Mouse (Mus musculus) heart, postnatal 10 days (tissue): ENCODE data around the gene Asphd2. TPM values are rescaled to one million over a fixed set of nuclear protein-coding genes. Genes with fewer than 3 reads are reported as not detected.
"Not testable (repeated sequence)": the region's sequence is repeated elsewhere in the genome, so short reads cannot be mapped to it uniquely, and the experiment has no call there.

Experiments
- DNase-seq, 2 experiments: peaks; one replicate each; pipeline ENCODE4 v3.0.0; 2021
- intact Hi-C: fragments of 180-260 bp; cut with DNase I; formaldehyde crosslinking; loops from one replicate; pipeline ENCODE4 v1.15.1; 2025
- total RNA-seq, 2 experiments: library from RNA; stranded (reverse); gene quantifications; 2 replicates each; pipeline ENCODE4 v1.2.3; 2021

Gene Asphd2
- 1 to 10 TPM in 1 of 2 experiments, under 1 TPM in 1; 0.57 to 1.1 TPM for total RNA-seq

DNA sequence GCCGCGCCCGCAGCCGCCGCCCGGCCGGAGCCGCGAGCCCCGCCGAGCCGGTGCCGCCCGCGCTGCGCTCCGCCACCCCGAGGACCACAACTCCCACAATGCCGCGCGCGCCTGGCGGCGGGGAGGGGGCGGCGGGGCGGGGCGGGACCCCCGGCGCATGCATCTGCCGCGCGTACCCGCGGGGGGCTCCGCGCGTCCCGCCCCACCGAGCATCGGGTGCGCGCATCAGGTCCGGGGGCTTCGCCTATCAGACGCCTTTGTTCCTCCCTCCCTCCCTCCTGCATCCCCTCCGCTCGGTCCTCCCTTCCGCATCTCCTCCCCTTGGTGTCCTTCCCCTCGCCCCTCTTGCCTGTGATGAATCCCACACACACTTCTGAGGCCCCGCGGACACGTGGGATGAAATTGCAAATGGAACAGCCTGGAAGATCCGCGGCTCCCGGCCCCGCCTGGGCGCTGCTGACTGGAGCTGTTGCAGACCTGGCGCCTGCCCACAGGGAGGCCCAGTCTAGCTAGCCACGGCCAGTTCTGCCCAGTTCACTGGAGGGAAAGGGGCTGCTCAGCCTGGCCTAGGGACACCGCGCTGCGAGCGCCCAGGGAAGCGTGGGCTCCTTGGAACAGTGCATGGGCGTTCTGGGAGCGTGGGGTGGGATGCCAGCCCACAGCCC lies at the start of gene Asphd2:
TSS of gene Asphd2 (minus strand) at position 88 of the 665 bp plus-strand sequence.
- DNase-seq: peak; percentile 38 to 57
- intact Hi-C loops: no loop called here

DNA sequence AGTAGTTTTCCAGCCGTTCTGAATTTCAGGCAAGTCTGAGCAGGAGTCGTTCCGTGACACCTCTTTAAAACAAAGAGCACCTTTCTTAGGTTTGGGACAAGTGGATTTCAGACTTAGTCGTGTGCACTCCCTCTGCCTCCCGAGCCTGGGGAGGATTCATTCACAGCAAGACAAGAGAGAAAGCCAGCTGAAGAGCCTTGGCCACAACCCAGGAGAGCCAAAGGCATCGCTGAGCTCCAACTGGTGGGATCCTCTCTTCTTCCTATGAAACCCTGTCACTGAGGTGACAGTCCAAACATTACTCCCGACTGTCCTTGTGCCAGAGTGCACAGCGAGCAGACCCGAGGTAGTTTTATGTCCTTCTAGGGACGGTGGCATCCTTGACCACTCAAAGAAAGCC lies 43.9 kb upstream of the Asphd2 start:
- intact Hi-C loops: no loop called here
- DNase-seq: no peak

DNA sequence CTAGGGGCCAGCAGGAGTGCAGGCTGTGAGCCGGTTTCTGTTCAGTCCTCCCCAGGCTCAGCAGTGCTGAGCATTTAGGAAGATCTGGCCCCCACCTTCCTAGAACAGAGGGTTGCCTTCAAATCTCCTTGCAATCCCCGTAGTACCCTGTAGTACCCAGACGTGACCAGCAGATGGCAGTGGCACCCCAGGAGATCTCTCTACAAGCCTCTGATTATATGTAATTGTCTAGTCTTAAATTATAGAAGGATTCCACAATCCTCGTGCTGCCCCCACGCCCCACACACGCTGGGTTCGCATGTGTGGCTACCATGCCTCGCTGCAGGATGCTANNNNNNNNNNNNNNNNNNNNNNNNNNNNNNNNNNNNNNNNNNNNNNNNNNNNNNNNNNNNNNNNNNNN lies 38.3 kb upstream of the Asphd2 start:
- peak; percentile 66 to 85 for DNase-seq
- intact Hi-C loops: loop anchor here (1.0 to 5.0 kb wide), 2 partner anchors 431 to 624 kb away; no protein-coding TSS in a partner anchor

DNA sequence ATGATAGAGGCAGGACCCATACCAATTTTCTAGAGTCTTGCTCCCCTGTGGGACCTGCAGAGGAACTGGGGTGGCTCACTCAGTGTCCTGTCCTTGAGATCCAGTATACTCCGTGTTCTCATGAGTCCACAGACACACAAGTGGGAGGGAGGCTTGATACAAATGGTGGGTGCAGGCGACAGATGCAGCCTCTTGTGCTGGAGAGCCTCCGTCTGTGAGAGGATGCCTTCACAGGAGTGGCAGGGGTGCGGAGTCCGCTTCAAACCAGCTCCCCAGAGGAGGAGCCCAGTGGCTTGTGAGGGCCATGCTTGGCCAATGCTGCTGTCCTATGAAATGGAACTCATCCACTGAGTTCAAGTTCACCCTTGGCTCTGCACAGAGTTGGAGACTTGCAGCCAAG lies 37.4 kb upstream of the Asphd2 start:
- intact Hi-C loops: loop anchor here (5.0 kb wide), 1 partner anchor 625 kb away; no protein-coding TSS in a partner anchor
- no peak for DNase-seq

DNA sequence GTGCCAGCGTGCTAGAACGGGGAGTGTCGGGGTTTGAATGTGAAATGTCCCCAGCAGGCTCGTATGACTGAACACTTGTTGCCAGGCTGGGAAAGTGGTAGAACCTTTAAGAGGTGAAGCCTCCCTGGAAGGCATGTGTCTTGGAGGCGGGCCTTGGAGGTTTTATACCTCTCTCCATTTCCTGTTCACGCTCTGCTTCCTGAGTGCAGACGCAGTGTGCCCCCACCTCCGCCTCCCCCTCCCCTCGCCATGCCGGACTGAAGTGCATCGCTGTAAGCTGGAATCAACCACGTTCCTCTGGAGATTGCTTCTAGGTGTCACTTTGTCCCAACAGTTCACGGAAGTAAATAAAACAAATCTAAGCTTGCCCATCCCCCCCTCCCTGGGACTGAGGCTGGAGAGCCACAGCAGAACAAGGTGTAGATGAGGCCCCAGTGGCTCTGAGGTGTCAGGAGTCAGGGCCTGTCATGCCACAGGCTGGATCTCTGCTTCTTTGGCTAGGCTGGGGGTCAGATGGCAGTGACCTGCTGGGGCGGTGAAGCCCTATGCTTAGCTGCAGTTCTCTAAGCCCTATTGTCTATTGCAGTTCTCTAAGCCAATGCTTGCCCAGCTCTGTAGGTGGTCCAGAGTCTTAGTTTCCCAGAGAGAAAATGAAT lies 36.6 kb upstream of the Asphd2 start:
- DNase-seq: no peak
- intact Hi-C loops: loop anchor here (5.0 kb wide), 1 partner anchor 626 kb away; no protein-coding TSS in a partner anchor

DNA sequence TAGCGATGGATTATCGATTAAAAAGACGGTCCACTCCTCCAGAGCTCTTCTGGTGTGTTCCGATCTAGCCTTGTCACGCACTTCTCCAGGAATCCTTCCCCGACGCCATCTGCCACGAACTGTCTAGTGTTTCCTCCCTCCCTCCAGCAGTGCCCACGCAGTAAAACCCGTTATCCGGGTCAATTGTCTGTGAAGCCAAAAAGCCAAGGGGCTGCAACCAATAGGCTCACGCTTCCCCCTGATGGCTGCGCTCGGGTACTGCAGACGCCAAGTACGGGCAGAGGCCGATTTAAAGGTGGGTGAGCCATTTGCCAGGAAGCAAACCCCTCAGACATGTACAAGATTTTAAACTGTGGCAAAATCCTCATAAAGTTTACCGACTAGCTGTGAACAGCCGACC lies 34.3 kb upstream of the Asphd2 start:
- intact Hi-C loops: loop anchor here (1.0 to 5.0 kb wide), 3 partner anchors 87 to 214 kb away; partner anchors contain the start of genes Hps4 and Srrd
- DNase-seq: peak; percentile 72 to 83

DNA sequence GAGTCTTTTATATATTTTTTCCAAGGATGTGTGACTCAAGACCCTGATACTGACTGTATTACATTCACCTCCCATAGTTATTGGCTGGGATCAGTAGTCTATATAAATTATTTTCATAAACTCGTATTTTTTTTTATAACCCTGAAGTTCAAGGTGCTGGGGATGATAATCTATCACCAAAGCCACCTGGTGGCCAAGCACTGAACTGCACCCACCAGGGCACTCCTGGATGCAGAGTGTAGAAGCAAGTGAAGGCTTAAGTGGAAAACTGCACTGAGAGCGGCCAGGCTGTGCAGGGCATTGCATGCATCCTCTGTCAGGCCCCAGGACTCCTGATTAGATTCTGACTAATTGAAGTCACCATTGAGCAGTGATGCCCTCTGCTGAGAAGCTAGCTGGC lies 32.6 kb upstream of the Asphd2 start:
- intact Hi-C loops: loop anchor here (5.0 kb wide), 1 partner anchor 85 kb away; the partner anchor contains the start of genes Hps4 and Srrd
- peak; percentile 56 to 77 for DNase-seq

DNA sequence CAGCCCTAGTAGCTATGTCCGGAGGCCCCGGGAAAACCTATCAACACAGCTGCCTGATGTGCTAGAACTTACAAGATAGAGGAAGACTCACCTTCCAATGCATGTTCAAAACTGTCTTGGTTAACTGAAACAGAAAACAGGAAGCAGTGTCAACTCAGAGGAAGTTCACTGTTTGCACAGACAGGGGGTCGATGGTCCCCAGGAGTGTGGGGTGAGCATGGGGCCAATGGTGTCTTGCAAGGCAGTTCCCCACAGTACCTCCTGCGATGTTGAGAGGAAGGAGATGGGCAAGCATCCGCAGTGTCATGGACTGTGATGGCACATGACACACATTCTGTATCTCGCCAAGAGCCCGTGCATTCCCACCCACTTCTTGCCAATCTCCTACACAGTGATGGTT lies 32.0 kb upstream of the Asphd2 start:
- no peak for DNase-seq
- intact Hi-C loops: loop anchor here (5.0 kb wide), 1 partner anchor 84 kb away; the partner anchor contains the start of genes Hps4 and Srrd

DNA sequence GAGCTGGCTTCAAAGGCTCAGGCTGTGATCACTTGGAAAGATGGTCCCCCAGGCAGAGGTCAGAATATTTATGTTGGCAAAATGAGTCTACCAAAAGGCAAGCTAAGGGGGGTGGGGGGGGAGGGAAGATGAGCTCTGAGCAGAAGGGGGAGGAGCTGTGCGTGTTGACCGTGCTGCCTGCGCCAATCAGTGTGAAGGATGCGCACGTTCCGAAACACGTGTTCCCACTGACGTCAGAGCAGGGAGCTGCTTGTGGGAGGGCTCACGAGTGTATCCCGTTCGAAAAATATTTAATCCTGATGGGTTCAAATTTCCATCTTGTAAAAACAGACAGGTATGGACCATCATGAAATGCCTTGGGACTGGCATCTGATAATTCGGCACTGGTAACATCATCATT lies 24.9 kb upstream of the Asphd2 start:
- no peak for DNase-seq
- intact Hi-C loops: no loop called here

DNA sequence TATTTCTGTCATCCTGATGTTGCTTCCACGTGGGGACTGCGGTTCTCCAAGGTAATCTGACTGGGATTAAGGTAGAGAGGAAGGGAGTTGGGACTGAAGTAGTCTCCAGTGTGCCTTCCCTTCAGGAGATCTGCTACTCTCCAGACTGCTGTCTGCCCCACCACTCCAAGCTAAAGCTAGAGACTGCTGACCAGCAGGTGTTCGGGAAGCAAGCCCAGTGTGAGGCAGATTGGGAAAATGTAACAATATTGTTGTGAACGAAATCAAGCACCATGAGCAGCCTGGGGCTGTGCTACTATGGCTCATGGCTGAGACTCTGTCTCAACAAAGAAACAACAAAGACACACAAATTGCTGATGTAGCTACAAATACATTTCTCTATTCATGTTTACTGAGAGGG lies 23.4 kb upstream of the Asphd2 start:
- intact Hi-C loops: no loop called here
- no peak for DNase-seq

DNA sequence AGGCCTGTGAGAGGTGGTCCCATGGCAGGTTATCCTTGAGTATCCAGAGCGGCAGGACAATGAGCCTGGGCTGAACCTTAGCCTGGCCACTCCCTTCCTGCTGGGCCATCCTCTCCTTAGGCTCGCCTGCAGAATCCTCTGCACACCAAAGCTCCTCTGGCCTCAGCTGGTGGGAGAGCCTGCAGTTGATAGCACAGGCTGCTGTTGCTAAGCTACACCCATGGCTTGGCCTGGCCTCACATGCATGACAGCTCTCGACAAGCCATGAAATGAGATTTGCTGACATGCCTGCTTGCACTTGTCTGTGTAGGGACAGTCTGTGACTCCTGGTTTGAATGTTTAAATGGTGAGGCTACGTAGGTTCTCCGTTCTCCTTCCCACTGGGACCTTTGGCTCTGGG lies 22.0 kb upstream of the Asphd2 start:
- intact Hi-C loops: no loop called here
- DNase-seq: no peak

DNA sequence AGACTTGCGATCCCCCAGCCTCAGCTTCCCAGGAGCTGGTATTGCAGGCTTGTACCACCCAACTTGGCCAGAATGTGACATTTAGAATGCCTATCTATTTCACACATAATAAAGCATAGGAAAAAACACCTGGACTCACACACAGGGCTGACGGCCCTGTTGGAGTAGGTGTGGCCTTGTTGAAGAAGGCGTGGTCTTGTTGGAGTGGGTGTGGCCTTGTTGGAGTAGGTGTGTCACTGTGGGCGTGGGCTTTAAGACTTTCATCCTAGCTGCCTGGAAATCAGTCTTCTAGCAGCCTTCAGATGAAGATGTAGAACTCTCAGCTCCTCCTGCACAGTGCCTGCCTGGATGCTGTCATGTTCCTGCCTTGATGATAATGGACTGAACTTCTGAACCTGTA lies 18.1 kb upstream of the Asphd2 start:
- DNase-seq, intact Hi-C loops: not testable (repeated sequence)

DNA sequence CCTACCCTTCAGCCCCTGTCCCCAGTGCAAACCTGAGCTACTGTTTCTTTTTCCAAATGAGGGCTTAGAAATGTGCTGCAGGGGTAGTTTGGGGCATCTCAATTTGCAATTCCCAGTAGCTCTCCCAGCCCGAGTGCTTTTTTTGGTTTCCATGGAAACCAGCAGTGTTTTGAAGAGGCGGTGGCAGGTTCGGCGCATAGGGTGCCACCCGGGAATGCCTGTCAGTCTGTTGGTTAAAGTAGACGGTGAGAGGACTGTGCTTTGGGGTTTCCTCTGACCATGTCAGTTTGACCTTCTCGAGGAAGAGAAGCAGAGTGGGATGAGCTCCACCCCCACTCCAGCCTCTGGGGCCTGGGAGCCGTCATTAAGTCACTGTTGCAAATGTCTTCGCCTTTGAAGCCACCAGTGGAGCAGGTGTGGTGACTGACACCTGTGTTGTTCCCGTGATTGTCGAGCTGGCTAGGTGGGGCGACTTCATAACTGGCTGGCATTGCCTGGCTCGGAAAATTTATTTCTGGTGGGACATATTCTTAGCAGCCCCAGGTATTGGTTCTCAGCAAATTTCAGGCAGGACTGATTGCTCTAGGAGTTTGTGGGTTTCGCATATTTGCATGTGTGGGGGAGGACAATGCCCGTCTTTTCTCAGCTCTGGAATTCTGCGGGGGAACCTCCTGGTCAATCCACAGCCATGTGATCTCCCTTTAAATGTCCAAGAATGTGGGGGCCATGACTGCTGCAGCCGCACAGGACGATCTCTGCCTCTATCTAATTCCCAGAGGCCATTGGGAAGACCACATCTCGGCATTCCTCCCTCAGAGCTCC lies 17.1 kb upstream of the Asphd2 start:
- no peak for DNase-seq
- intact Hi-C loops: no loop called here

DNA sequence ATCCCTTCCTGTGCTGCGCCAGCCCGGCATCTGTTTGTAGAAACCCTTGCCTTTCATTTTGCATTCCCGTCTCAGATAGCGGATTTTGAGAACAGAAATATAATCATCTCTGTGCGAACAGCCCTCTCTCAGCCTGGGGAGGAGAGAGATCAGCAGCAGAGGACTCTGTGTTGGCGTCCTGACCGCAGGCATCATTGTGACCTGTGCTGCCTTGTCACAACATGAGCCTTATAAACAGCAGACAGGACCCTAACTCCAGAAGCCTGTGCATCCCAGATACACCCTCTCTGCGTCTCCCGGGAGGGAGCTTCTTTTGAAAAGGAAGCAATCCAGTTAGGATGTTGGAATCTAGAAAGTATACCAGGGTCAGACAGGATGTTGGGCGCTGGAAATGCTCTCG lies 16.4 kb upstream of the Asphd2 start:
- intact Hi-C loops: no loop called here
- DNase-seq: no peak

DNA sequence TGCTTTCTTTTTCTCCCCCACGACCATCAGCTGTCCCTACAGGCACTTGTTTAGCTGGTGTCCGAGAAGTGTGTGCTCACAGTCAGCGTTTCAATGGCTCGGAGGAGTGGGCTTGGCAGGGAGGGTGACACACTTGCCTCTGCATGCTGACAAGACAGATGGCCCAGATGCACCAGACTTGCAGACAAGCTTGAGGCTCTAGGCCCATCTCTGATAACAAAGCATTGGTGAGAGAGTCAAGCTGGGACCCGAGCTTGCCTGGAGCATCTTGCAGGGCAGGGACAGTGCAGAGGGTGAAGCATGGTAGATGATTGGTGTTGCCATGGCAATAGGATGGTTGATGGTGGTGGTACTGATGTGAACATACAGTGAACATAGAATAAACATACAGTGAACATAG lies 14.6 kb upstream of the Asphd2 start:
- intact Hi-C loops: no loop called here
- DNase-seq: no peak

DNA sequence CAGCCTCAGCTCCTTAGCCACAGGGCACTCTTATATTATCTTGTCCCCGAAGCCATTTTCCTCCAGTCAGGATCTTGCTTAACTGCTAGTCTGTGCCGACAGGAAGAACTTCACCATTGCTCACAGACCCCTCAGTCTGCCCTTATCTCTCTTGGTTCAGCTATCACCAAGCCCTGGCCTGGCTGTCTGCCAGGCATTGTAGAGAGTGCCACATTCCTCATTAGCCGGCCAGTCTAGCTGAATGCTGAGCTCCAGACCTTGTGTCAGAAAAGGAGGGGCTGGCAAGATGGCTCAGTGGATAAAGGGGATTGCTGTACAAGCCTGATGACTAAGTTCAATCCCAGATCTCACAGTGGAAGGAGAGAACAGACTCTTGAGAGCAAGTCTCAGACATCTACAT lies 11.4 kb upstream of the Asphd2 start:
- intact Hi-C loops: no loop called here
- no peak for DNase-seq

DNA sequence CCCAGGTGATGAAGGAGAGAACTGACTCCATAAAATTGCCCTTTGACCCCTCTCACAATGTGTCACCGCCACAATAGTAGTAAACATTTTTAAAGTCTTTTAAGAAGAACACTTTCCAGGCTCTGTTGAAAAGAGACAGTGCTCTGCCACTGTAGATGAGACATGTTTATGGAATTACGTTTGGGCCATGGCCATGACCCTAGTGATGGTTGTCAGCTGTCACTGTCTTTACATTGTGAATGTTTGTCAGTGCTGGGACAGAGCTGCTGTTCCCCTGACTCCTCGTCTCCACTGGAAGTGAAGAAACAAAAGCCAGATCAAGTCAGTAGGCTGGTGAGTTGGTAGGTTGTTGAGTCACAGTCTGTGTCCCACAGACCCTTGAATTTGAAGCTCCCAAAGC lies 7.8 kb upstream of the Asphd2 start:
- intact Hi-C loops: no loop called here
- no peak for DNase-seq

DNA sequence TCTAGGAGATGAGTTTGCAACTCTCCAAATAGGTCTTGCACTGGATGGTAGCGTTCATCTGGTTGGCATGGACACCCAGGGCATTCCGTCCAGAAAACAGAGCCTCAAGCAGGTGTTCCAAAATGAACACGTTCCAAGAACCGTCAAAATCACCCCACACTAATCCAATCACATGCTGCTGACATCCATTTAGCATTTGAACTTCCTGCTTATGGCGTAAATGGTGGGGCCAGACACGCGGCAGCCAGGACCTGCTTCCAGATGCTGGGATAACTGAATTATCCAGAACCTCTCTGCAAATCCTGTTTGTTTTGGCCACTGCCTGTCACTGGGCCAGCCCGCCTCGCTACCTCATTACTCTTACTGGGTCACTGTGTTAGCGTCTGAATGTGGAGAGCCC lies 4.6 kb upstream of the Asphd2 start:
- intact Hi-C loops: no loop called here
- no peak for DNase-seq

DNA sequence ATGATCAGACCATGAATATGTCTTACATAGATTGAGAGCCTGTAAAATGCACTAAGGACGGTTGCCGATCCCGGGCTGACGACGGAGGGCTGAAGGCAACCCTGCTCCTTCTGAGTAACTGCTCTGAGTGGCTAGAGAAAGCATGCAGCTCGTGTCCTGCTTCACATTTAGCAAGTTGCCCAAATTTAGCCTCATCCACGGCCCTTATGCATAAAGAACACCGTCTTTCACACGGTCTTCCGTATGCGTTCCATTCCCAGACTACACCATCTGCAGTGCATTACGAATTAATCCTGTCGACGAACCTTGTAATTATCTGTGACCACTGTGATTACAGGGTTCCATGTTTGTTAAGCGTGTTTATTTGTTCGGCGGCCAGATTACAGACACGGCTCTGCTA lies 1.4 kb upstream of the Asphd2 start:
- no peak for DNase-seq
- intact Hi-C loops: no loop called here

DNA sequence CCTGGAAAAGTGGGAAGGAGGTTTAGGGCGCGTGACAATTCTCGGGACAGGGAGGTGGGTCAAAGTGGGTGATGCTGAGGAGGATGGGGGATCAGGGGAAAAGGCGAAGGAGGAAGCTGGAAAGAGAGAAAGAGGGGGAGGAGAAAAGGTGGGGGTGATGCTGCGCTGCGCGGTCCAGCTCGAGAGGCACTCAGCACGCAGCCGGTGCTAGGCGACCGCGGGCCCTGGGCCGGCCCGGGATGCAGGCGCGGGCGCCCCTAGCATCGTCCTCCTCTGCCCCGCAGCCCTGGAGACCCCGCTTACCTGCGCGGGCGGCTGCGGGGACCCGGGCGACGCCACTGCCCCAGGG lies 277 bp downstream of the Asphd2 start:
- intact Hi-C loops: no loop called here
- no peak for DNase-seq

DNA sequence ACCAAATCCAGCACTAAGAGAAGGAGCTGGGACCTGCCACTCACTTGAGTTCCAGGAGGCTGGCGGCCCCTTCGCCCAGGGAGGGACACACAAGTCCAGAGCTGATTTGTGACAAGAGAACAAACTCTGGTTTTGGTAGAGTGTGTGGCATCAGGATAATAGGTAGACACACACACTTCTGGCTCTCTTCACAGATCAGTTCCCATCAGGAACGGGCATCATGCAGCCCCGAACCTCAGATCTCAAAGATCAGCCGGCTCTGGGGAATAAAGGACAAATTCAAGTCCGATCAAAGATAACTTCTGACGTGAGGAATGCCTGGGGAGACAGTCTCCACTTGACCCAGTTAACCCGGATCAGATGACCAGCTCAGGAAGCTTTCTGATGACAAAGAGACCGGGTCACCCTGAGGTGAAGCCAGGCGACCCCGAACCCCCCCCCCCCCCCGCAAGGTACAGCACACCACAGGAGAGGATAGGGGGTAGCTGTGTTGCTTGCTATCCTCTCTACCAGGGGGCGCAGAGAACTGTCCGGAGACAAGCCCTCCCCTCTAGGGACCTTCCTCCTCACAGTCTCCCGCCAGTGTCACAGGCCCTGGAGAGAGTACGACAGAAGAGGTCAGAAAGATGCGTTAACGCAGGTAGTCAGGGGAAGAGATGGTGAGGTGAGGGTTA lies 788 bp downstream of the Asphd2 start:
- intact Hi-C loops: no loop called here
- DNase-seq: no peak
